Mouse (Mus musculus) intestine, postnatal 0 days (tissue): ENCODE measurements around the gene Ccdc186. TPM values are rescaled to one million over a fixed set of nuclear protein-coding genes. Genes with fewer than 3 reads are reported as not detected.

Experiments
- ATAC-seq: fragments of 200-750 bp; cut with Nextera tagmentation; 2 replicates; pipeline ENCODE4 v1.8.0; 2017; ENCODE audit warnings: mild to moderate bottlenecking, moderate TSS enrichment, moderate library complexity
- H3K27ac ChIP-seq: fragments of 300-500 bp; sonication (generic); 2 replicates; pipeline ENCODE4 v1.5.1; 2014; ENCODE audit warnings: mild to moderate bottlenecking, low read depth, low read length, moderate library complexity
- H3K27me3 ChIP-seq: fragments of 300-500 bp; sonication (generic); replicated peaks from 2 replicates; pipeline ENCODE4 v1.6.1; 2014; ENCODE audit warnings: low read length, mixed read lengths; ENCODE audit not compliant: control insufficient read depth, insufficient read depth
- H3K36me3 ChIP-seq: fragments of 300-500 bp; sonication (generic); 2 replicates; pipeline ENCODE4 v1.6.1; 2014; ENCODE audit warnings: mild to moderate bottlenecking, moderate library complexity; ENCODE audit not compliant: control insufficient read depth, insufficient read depth
- H3K4me1 ChIP-seq: fragments of 300-500 bp; sonication (generic); replicated peaks from 2 replicates; pipeline ENCODE4 v1.6.1; 2014; ENCODE audit warnings: antibody characterized with exemption, low read length, mixed read lengths; ENCODE audit not compliant: control insufficient read depth, insufficient read depth
- H3K4me2 ChIP-seq: fragments of 300-500 bp; sonication (generic); replicated peaks from 2 replicates; pipeline ENCODE4 v1.6.1; 2014; ENCODE audit warnings: low read depth, mild to moderate bottlenecking, moderate library complexity
- H3K4me3 ChIP-seq: fragments of 300-500 bp; sonication (generic); 2 replicates; pipeline ENCODE4 v1.5.1; 2014; ENCODE audit warnings: low read depth, low read length
- H3K9ac ChIP-seq: fragments of 300-500 bp; sonication (generic); 2 replicates; pipeline ENCODE4 v1.6.1; 2014; ENCODE audit warnings: mild to moderate bottlenecking, low read depth, low read length
- H3K9me3 ChIP-seq: fragments of 300-500 bp; sonication (generic); 2 replicates; pipeline ENCODE4 v1.6.1; 2016; ENCODE audit warnings: mixed run types; ENCODE audit not compliant: control insufficient read depth
- CTCF ChIP-seq: sonication (generic); IDR thresholded peaks from 2 replicates; pipeline ENCODE4 v1.5.1; 2016; ENCODE audit warnings: low read depth, mild to moderate bottlenecking, control low read depth, antibody characterized with exemption, moderate library complexity
- WGBS: fragments of 180-500 bp; shearing (Covaris S2); extraction: QIAGEN DNeasy Blood & Tissue Kit; methylation state at CpG from one replicate; pipeline ENCODE4 v1.1.7; 2014; 5-methylcytosine and 5-hydroxymethylcytosine counted together
- polyA plus RNA-seq: library from polyadenylated mRNA; unstranded; fragments of >200 nt; fragmentation: Nextera tagmentation; extraction: Ambion mirVana; gene quantifications from 2 replicates; pipeline ENCODE4 v1.2.1, GENCODE M21; 2015

The Ccdc186 gene
- polyA plus RNA-seq, 1 experiment from 2014 or later = 11.3 TPM

DNA sequence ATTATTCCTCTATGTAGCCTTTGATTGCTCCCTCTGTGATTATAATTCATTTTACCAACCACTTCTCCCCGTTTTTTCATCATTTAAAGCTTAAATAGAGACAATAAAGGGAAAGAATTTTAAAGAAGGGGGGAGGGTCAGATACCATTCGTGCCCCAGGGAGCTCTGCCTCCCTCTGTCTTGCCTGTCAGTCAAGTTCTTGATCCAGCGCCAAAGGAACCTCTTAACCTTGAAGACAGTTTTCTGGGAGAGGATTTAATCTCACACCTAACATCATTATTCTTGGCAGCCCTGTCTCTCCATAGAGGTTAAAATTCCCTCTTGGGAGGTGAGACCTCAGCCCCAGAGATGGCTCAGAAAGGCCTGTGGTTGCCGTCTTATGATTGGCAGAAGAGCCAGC lies 71.3 kb downstream of the Ccdc186 start:
- no peak overlapping the region for H3K4me2 ChIP-seq
- WGBS = 60% methylated on average over 4 of the region's 4 CpGs
- H3K4me3 ChIP-seq = no peak overlapping the region
- H3K9me3 ChIP-seq = no peaks in the 10 kb centered on the region
- H3K9ac ChIP-seq = no peak overlapping the region
- TF ChIP-seq CTCF = no peak
- no peaks in the 10 kb centered on the region for H3K4me1 ChIP-seq
- H3K27me3 ChIP-seq = no peaks in the 10 kb centered on the region
- no peaks in the 10 kb centered on the region for H3K36me3 ChIP-seq
- no peak overlapping the region for H3K27ac ChIP-seq
- ATAC-seq = no peak

- Histone ChIP-seq H3K9me3 (no peaks in the 10 kb centered on the region), H3K27me3 (no peaks in the 10 kb centered on the region), H3K27ac (no peak overlapping the region), H3K4me2 (no peak overlapping the region), H3K36me3 (no peaks in the 10 kb centered on the region), H3K4me3 (no peak overlapping the region), H3K9ac (no peak overlapping the region), H3K4me1 (no peaks in the 10 kb centered on the region)
- ATAC-seq = no peak
- WGBS = 68% methylated on average over 3 of the region's 3 CpGs
- TF ChIP-seq CTCF = no peak
These were observed 72.6 kb downstream of the Ccdc186 start for GRCm38 (mm10) chr19:56749343-56749742.

DNA sequence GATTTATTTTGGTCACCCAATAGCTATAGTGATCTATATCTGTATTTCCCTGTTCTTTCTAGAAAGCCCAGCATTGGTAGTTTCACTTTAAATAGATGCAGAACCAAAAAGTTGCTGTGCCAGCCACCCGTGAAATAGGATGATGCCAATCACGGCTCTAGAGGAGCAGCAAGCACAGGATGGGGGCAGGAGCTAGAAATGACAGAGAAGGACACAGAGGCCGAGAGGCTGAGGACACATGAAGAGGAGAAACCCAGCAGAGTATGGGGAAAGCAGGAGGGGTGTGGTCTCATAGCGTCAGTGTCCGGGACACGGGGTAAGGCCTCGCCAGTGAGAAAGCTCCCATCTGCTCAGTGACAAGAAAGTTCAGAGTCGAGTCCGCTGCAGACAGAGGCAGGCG lies 74.1 kb downstream of the Ccdc186 start:
- Histone ChIP-seq H3K27me3 (no peaks in the 10 kb centered on the region), H3K27ac (no peak overlapping the region), H3K4me3 (no peak overlapping the region), H3K9me3 (no peaks in the 10 kb centered on the region), H3K9ac (no peak overlapping the region), H3K4me2 (no peak overlapping the region), H3K36me3 (no peaks in the 10 kb centered on the region), H3K4me1 (no peaks in the 10 kb centered on the region)
- ATAC-seq = no peak
- TF ChIP-seq CTCF = no peak
- WGBS = 71% methylated on average over 10 of the region's 10 CpGs

GRCm38 (mm10) chr19:56746618-56747017 lies 75.4 kb downstream of the Ccdc186 start:
- no peak overlapping the region for H3K9ac ChIP-seq
- no peak overlapping the region for H3K4me3 ChIP-seq
- H3K4me1 ChIP-seq = no peaks in the 10 kb centered on the region
- WGBS = 86% methylated on average over 9 of the region's 9 CpGs
- TF ChIP-seq CTCF = no peak
- ATAC-seq = no peak
- H3K9me3 ChIP-seq = no peaks in the 10 kb centered on the region
- H3K4me2 ChIP-seq = no peak overlapping the region
- H3K36me3 ChIP-seq = no peaks in the 10 kb centered on the region
- H3K27ac ChIP-seq = no peak overlapping the region
- H3K27me3 ChIP-seq = no peaks in the 10 kb centered on the region

GRCm38 (mm10) chr19:56745528-56745927 lies 76.5 kb downstream of the Ccdc186 start:
- Histone ChIP-seq H3K27ac (no peak overlapping the region), H3K4me3 (no peak overlapping the region), H3K9ac (no peak overlapping the region), H3K4me2 (no peak overlapping the region), H3K9me3 (no peaks in the 10 kb centered on the region), H3K27me3 (no peaks in the 10 kb centered on the region), H3K4me1 (no peaks in the 10 kb centered on the region), H3K36me3 (no peaks in the 10 kb centered on the region)
- 79% methylated on average over 5 of the region's 6 CpGs for WGBS
- ATAC-seq = no peak
- no peak for TF ChIP-seq CTCF

DNA sequence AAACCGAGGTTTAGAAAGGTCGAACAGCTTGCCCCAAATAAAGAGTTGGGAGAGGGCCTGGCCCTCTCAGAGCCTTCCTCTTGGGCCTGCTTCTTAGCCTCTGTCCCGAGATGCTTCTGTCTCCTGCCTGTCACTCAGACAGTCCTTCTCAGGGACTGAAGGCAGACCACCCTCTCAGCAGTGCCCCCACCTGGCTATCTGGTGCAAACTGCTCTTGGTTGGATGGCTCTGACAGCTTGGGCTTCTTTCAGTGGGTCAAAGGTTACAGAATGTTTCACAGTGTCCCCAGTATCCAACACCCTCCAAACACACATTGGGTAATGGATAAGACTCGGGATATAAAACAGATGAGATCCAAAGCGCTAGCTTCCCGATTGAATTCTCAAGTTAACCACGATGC lies 76.9 kb downstream of the Ccdc186 start:
- Histone ChIP-seq H3K4me1 (no peaks in the 10 kb centered on the region), H3K9me3 (no peaks in the 10 kb centered on the region), H3K4me3 (no peak overlapping the region), H3K36me3 (no peaks in the 10 kb centered on the region), H3K9ac (no peak overlapping the region), H3K27me3 (no peaks in the 10 kb centered on the region), H3K4me2 (no peak overlapping the region), H3K27ac (no peak overlapping the region)
- WGBS = 85% methylated on average over 7 of the region's 7 CpGs
- ATAC-seq = no peak
- TF ChIP-seq CTCF = peak; percentile 39; the same call in 1 of the 2 replicates

Other genes starting within 250 kb of the Ccdc186 start
- 1.0 and 1.3 TPM in 2 replicates for gene Adrb1, start 100.0 kb downstream of the Ccdc186 start, polyA plus RNA-seq
- gene Tdrd1, start 4.0 kb upstream of the Ccdc186 start, polyA plus RNA-seq = 0.12 and 0.13 TPM in 2 replicates
- gene Vwa2, start 52.1 kb upstream of the Ccdc186 start, polyA plus RNA-seq = 0.04 and 0.07 TPM in 2 replicates
- gene Afap1l2, start 186.0 kb upstream of the Ccdc186 start, polyA plus RNA-seq = 7.1 TPM in 2 replicates